Mouse (Mus musculus) kidney, embryonic 15.5 days (tissue): Measurements from ENCODE around the gene Tpd52l1. TPM values are rescaled to one million over a fixed set of nuclear protein-coding genes. Genes with fewer than 3 reads are reported as not detected.
"Not testable (repeated sequence)": the region's sequence is repeated elsewhere in the genome, so short reads cannot be mapped to it uniquely, and the experiment has no call there.

ENCODE experiments used
- ATAC-seq: fragments of 200-750 bp; cut with Nextera tagmentation; replicated peaks from 2 replicates; pipeline ENCODE4 v1.8.0; 2017; ENCODE audit warnings: moderate TSS enrichment; ENCODE audit not compliant: low FRiP score
- H3K27ac ChIP-seq: fragments of 300-500 bp; sonication (generic); 2 replicates; pipeline ENCODE4 v1.5.1; 2015; ENCODE audit warnings: mild to moderate bottlenecking, inconsistent platforms
- H3K27me3 ChIP-seq: fragments of 300-500 bp; sonication (generic); 2 replicates; pipeline ENCODE4 v1.6.1; 2015; ENCODE audit warnings: inconsistent platforms
- H3K36me3 ChIP-seq: fragments of 300-500 bp; sonication (generic); 2 replicates; pipeline ENCODE4 v1.6.1; 2015; ENCODE audit warnings: inconsistent platforms
- H3K4me1 ChIP-seq: fragments of 300-500 bp; sonication (generic); 2 replicates; pipeline ENCODE4 v1.6.1; 2015; ENCODE audit warnings: inconsistent platforms
- H3K4me2 ChIP-seq: fragments of 300-500 bp; sonication (generic); 2 replicates; pipeline ENCODE4 v1.6.1; 2015; ENCODE audit warnings: moderate library complexity, mild to moderate bottlenecking, inconsistent platforms
- H3K4me3 ChIP-seq: fragments of 300-500 bp; sonication (generic); replicated peaks from 2 replicates; pipeline ENCODE4 v1.5.1; 2015; ENCODE audit warnings: mild to moderate bottlenecking, inconsistent platforms
- H3K9ac ChIP-seq: fragments of 300-500 bp; sonication (generic); 2 replicates; pipeline ENCODE4 v1.6.1; 2015; ENCODE audit warnings: mild to moderate bottlenecking, inconsistent platforms
- H3K9me3 ChIP-seq: fragments of 300-500 bp; sonication (generic); replicated peaks from 2 replicates; pipeline ENCODE4 v1.6.1; 2016; ENCODE audit warnings: inconsistent platforms
- WGBS: fragments of 180-500 bp; shearing (Covaris S2); methylation state at CpG from one replicate; pipeline ENCODE4 v1.1.7; 2015; ENCODE audit warnings: mixed read lengths; 5-methylcytosine and 5-hydroxymethylcytosine counted together
- polyA plus RNA-seq: library from polyadenylated mRNA; unstranded; fragments of >200 nt; fragmentation: Nextera tagmentation; extraction: Ambion mirVana; gene quantifications from 2 replicates; pipeline ENCODE4 v1.2.1, GENCODE M21; 2015

The Tpd52l1 gene
- polyA plus RNA-seq, 1 experiment from 2014 or later = 32.9 TPM

GRCm38 (mm10) chr10:31392990-31393389, 52.8 kb downstream of the Tpd52l1 start:
- peak; percentile 70 for ATAC-seq
- no peak overlapping the region for H3K4me3 ChIP-seq
- H3K4me1 ChIP-seq = peaks cover 3% of the 10 kb centered on the region; the same call in 1 of the 2 replicates
- H3K27me3 ChIP-seq = no peaks in the 10 kb centered on the region
- WGBS = 20% methylated on average over 1 of the region's 1 CpGs
- no peak overlapping the region for H3K9ac ChIP-seq
- no peaks in the 10 kb centered on the region for H3K36me3 ChIP-seq
- H3K9me3 ChIP-seq = no peaks in the 10 kb centered on the region
- no peak overlapping the region for H3K27ac ChIP-seq
- H3K4me2 ChIP-seq = no peak overlapping the region

GRCm38 (mm10) chr10:31390777-31391395, 54.9 kb downstream of the Tpd52l1 start:
- Histone ChIP-seq H3K27ac (no peak overlapping the region), H3K4me1 (peaks cover 3% of the 10 kb centered on the region; the same call in 1 of the 2 replicates), H3K4me3 (no peak overlapping the region), H3K36me3 (no peaks in the 10 kb centered on the region), H3K27me3 (no peaks in the 10 kb centered on the region), H3K9me3 (no peaks in the 10 kb centered on the region), H3K4me2 (no peak overlapping the region), H3K9ac (no peak overlapping the region)
- 61% methylated on average over 4 of the region's 4 CpGs for WGBS
- no peak for ATAC-seq

GRCm38 (mm10) chr10:31388566-31388965, 57.2 kb downstream of the Tpd52l1 start:
- H3K4me3 ChIP-seq, ATAC-seq, H3K27me3 ChIP-seq, H3K9me3 ChIP-seq, H3K9ac ChIP-seq, H3K36me3 ChIP-seq, H3K4me2 ChIP-seq, H3K27ac ChIP-seq, H3K4me1 ChIP-seq: not testable (repeated sequence)
- WGBS = 96% methylated on average over 1 of the region's 1 CpGs

- WGBS = 13% methylated on average over 4 of the region's 5 CpGs
- not testable (repeated sequence) for H3K27me3 ChIP-seq, H3K9ac ChIP-seq, H3K4me2 ChIP-seq, H3K36me3 ChIP-seq, ATAC-seq, H3K4me3 ChIP-seq, H3K4me1 ChIP-seq, H3K27ac ChIP-seq, H3K9me3 ChIP-seq
These were observed 75.6 kb downstream of the Tpd52l1 start for GRCm38 (mm10) chr10:31370200-31370599.

DNA sequence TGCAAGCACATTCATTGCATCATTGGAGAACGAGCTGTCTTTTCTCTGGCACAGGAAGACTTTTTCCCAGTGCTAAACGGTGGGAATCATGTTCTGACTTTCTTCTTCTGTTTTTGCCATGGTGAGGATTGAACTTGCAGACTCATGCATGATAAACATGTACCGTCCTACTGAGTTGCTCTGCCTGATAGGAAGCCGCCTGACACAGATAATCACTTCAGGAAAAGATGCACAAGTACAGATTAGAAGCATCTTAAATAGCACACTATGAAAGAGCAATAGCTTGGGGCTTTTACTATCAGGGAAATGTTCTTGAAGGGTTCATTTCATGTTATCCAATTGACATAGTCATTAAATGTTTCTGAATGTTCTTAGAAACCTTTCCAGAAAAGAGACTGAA, 86.0 kb downstream of the Tpd52l1 start:
- Histone ChIP-seq H3K4me2 (no peak overlapping the region), H3K36me3 (no peaks in the 10 kb centered on the region), H3K27me3 (no peaks in the 10 kb centered on the region), H3K4me3 (no peak overlapping the region), H3K27ac (no peak overlapping the region), H3K4me1 (no peaks in the 10 kb centered on the region), H3K9ac (no peak overlapping the region), H3K9me3 (no peaks in the 10 kb centered on the region)
- WGBS = 85% methylated on average over 4 of the region's 4 CpGs
- ATAC-seq = no peak

- Histone ChIP-seq H3K4me2 (no peak overlapping the region), H3K4me3 (no peak overlapping the region), H3K4me1 (no peaks in the 10 kb centered on the region), H3K27me3 (no peaks in the 10 kb centered on the region), H3K9ac (no peak overlapping the region), H3K36me3 (no peaks in the 10 kb centered on the region), H3K9me3 (no peaks in the 10 kb centered on the region), H3K27ac (no peak overlapping the region)
- 73% methylated on average over 7 of the region's 7 CpGs for WGBS
- ATAC-seq = no peak
These were observed 90.8 kb downstream of the Tpd52l1 start for GRCm38 (mm10) chr10:31354886-31355461.

DNA sequence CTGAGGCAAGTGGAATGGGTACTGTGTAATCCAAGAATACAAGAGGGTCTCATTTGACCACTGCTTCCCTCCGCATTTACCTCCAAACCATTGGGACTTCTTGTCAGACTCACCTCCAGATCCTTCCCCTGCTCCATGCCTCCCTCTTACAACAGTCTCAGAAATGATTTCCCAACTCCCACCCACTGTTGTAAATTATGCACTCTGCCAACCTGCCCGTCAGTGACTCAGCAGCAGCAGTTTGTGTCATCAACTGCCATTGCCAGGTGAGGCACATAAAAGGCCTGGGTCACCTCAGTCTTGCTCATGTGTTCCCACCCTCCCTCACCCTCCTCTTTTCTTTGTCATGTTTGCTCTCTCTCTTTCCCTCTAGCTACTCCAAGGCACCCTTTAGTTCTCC, 91.6 kb downstream of the Tpd52l1 start:
- Histone ChIP-seq H3K27ac (no peak overlapping the region), H3K27me3 (no peaks in the 10 kb centered on the region), H3K36me3 (no peaks in the 10 kb centered on the region), H3K9ac (no peak overlapping the region), H3K4me2 (no peak overlapping the region), H3K4me3 (no peak overlapping the region), H3K9me3 (no peaks in the 10 kb centered on the region), H3K4me1 (no peaks in the 10 kb centered on the region)
- no peak for ATAC-seq
- 62% methylated on average over 2 of the region's 2 CpGs for WGBS

DNA sequence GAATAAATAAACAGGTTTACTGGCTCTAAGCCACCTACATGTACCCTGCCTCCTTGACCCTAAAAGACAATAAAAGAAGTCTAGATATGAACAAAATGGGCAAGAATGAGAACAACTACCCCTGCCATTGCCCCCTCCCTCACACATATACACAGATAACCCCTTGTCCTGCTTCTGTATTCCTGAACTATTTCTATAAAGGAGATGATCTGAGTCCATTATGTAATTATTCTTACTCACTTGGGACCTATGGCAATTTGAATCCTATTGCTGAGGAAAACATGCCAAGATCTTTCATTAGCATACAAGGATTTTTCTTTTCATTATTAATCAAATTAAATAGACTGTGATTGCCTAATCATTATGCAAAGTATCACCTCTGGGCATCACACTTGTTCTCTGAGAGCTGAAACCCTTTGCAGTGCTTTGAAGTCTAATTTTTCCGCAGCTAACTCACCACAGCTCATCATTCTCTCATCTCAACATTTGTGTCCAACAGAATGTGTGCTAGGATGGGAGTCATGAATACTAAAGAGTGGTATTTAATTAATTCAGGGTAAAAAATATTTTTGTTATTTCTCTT, 92.8 kb downstream of the Tpd52l1 start:
- Histone ChIP-seq H3K9ac (no peak overlapping the region), H3K27ac (no peak overlapping the region), H3K27me3 (no peaks in the 10 kb centered on the region), H3K4me1 (no peaks in the 10 kb centered on the region), H3K4me3 (no peak overlapping the region), H3K36me3 (no peaks in the 10 kb centered on the region), H3K4me2 (no peak overlapping the region), H3K9me3 (no peaks in the 10 kb centered on the region)
- 87% methylated on average over 1 of the region's 1 CpGs for WGBS
- ATAC-seq = no peak

DNA sequence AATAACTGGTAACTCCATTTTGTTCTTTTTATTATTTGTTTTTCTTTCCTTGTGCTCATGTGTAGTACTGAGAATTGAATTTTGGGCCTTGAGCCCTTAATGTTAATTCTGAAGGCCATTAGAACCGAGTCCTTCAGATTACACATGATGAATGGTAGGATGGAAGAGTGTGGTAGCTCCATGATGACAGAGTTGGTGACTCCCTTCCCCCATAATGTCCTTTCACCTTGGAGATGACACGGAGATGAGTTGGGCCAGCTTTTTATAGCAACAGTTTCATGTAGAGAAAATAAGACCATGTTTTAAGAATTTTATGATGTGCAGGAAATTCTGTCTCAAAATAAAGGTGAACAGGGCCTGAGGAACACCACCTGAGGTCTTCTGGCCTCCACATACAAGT, 94.7 kb downstream of the Tpd52l1 start:
- Histone ChIP-seq H3K9ac (no peak overlapping the region), H3K4me3 (no peak overlapping the region), H3K27ac (no peak overlapping the region), H3K9me3 (no peaks in the 10 kb centered on the region), H3K4me1 (no peaks in the 10 kb centered on the region), H3K4me2 (no peak overlapping the region), H3K27me3 (no peaks in the 10 kb centered on the region), H3K36me3 (no peaks in the 10 kb centered on the region)
- 79% methylated on average over 2 of the region's 2 CpGs for WGBS
- ATAC-seq = no peak

DNA sequence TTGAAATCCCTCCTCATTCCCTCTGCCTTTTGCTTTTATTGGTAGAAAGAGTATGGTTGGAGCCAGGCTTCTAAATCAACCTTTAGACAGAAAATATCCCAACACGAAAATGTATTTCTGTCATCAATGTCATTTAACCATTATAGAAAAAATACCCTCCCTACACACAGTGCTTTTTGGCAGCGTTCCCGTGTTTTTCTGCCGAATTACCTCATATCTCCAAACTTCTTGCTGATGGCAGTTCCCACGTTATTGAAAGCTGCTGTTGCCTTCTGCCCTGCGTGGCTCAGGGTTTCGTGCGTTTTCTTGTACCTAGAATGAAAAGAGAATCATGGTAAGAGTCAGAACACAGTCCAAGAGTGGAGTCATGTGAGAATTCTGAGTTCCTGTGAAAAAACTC, 99.4 kb downstream of the Tpd52l1 start:
- Histone ChIP-seq H3K27ac (no peak overlapping the region), H3K9ac (no peak overlapping the region), H3K4me1 (no peaks in the 10 kb centered on the region), H3K27me3 (no peaks in the 10 kb centered on the region), H3K36me3 (no peaks in the 10 kb centered on the region), H3K9me3 (no peaks in the 10 kb centered on the region), H3K4me2 (no peak overlapping the region), H3K4me3 (no peak overlapping the region)
- WGBS = 63% methylated on average over 8 of the region's 8 CpGs
- no peak for ATAC-seq

DNA sequence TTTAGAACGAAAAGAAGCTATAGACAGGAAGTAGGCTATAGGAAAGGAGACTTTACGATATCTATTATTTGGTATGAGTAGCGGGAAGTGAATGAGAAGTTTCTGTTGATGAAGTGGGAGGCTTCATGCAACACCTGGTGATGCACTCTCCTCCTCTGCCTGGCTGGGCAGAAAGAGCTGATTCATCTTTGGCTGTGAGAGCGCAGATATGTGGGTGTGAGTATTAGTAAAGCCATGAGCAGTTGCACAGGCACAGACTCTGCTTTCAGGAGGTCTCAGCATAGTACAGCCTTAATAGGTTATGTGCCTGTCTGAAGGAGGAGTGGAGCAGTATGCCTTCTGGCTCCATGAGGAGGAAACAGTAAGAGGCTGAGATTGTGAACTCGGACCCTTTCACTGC, 109.3 kb downstream of the Tpd52l1 start:
- ATAC-seq = no peak
- 83% methylated on average over 5 of the region's 5 CpGs for WGBS

GRCm38 (mm10) chr10:31331225-31331775, 114.5 kb downstream of the Tpd52l1 start:
- no peak overlapping the region for H3K27ac ChIP-seq
- ATAC-seq = no peak
- H3K36me3 ChIP-seq = peaks cover 26% of the 10 kb centered on the region
- no peaks in the 10 kb centered on the region for H3K27me3 ChIP-seq
- H3K4me1 ChIP-seq = no peaks in the 10 kb centered on the region
- WGBS = 87% methylated on average over 4 of the region's 4 CpGs
- no peak overlapping the region for H3K4me3 ChIP-seq
- H3K9me3 ChIP-seq = no peaks in the 10 kb centered on the region
- no peak overlapping the region for H3K4me2 ChIP-seq
- H3K9ac ChIP-seq = no peak overlapping the region

More for the DNA sequence above, 109.3 kb downstream of the Tpd52l1 start:
- Histone ChIP-seq H3K4me1 (no peaks in the 10 kb centered on the region), H3K36me3 (no peaks in the 10 kb centered on the region), H3K9ac (no peak overlapping the region), H3K27ac (no peak overlapping the region), H3K4me2 (no peak overlapping the region), H3K9me3 (no peaks in the 10 kb centered on the region), H3K27me3 (no peaks in the 10 kb centered on the region), H3K4me3 (no peak overlapping the region)
